Mouse (Mus musculus): ENCODE results near the gene Agpat2. TPM values are rescaled to one million over a fixed set of nuclear protein-coding genes. Genes with fewer than 3 reads are reported as not detected.

Gene Agpat2
- polyA plus RNA-seq, 1 experiment, result 2.3 TPM

DNA sequence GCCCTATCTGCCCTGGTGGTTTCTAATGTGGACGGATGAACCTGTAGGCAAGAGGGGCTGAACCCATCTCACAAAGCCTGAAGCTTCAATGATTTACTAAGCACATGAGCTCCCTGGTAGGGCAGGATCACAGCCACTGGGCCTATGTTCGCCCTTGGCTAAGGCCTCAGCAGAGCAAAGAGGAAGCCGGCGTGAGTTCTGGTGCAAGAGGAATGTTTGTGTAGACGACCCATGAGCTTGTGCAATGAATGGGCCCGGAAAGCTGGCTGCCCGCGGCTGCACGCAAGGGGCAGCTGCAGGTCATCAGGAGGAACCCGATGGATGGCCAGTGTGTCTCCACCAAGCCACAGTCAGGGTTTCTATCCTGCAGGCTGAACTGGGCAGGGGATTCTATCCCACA lies 54.4 kb downstream of the Agpat2 start:
- no peak for TF ChIP-seq GATA1 (IDR thresholded peaks at IDR 0.05; ENCODE audit: low read length)

- no peak for TF ChIP-seq GATA1 (IDR thresholded peaks at IDR 0.05; ENCODE audit: low read length)
These were observed 56.7 kb downstream of the Agpat2 start for GRCm38 (mm10) chr2:26547481-26547880.

DNA sequence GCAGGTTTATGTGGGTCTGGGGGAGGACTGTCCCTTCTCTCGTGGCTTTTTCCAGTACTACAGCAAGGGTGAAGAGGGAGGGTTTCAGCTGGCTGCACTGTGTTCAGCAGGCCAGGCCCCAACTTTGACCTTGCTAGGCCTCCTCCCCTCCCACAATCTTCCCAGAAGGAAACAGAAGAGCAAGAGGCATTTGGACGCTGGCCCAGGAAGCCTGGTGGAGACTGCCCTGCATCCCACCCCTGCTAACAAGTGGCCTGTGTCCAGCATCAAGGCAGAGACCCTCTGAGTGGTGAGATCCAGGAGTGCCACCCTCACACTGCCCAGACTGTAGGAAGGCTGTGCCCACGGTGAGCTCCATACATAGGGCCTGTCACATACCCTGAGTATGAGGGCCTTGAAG lies 60.0 kb downstream of the Agpat2 start:
- no peak for TF ChIP-seq GATA1 (IDR thresholded peaks at IDR 0.05; ENCODE audit: low read length)

GRCm38 (mm10) chr2:26543768-26544167 lies 60.4 kb downstream of the Agpat2 start:
- TF ChIP-seq GATA1 (IDR thresholded peaks at IDR 0.05; ENCODE audit: low read length), result no peak

GRCm38 (mm10) chr2:26543155-26543554 lies 61.1 kb downstream of the Agpat2 start:
- no peak for TF ChIP-seq GATA1 (IDR thresholded peaks at IDR 0.05; ENCODE audit: low read length)

Other genes starting within 250 kb of the Agpat2 start
- 0.41 and 0.55 TPM in 2 replicates for gene Card9, start 243.5 kb downstream of the Agpat2 start, polyA plus RNA-seq (2012)
- 61.5 and 68.5 TPM in 2 replicates for gene Snapc4, start 223.8 kb downstream of the Agpat2 start, polyA plus RNA-seq (2012)
- gene Entr1, start 215.1 kb downstream of the Agpat2 start, polyA plus RNA-seq (2012), result 64.5 and 97.9 TPM in 2 replicates
- 536 and 709 TPM in 2 replicates for gene Pmpca, start 215.1 kb downstream of the Agpat2 start, polyA plus RNA-seq (2012)
- 15.0 and 16.1 TPM in 2 replicates for gene Inpp5e, start 195.2 kb downstream of the Agpat2 start, polyA plus RNA-seq (2012)
- gene Sec16a, start 159.2 kb downstream of the Agpat2 start, polyA plus RNA-seq (2012), result 28.0 and 33.0 TPM in 2 replicates
- 0.01 TPM in 2 replicates for gene Notch1, start 87.8 kb downstream of the Agpat2 start, polyA plus RNA-seq (2012)
- 147 and 170 TPM in 2 replicates for gene Egfl7, start 24.4 kb downstream of the Agpat2 start, polyA plus RNA-seq (2012)
- not detected in 2 replicates for gene Gm20532, start 17.8 kb downstream of the Agpat2 start, polyA plus RNA-seq (2012)
- gene Fam69b, start 24.0 kb upstream of the Agpat2 start, polyA plus RNA-seq (2012), result not detected in 2 replicates
- gene Lcn4, start 66.9 kb upstream of the Agpat2 start, polyA plus RNA-seq (2012), result not detected in 2 replicates